ENCODE assay signal across 8 mouse cellular contexts in genomic region chr2:35109924-35110304, GRCm38 (mm10). TPM values are rescaled to one million over a fixed set of nuclear protein-coding genes. Genes with fewer than 3 reads are reported as not detected.
DNase-seq lines count a peak whose midpoint lies in the region; ATAC-seq lines count a peak whose summit lies in the region.

No protein-coding gene starts in this region.

- intact Hi-C loops in heart, postnatal 36 days (cut with DNase I) = loop anchor here (2.0 to 5.0 kb wide), 6 partner anchors 23 to 438 kb away; partner anchors contain the start of genes Cutal and Psmd5

- peak overlapping the region in 1 of 2 experiments; percentile 83; a peak in 2 of 4 replicates for H3K27ac ChIP-seq in heart, embryonic 14.5 days (replicated peaks in 1 of 2; ENCODE audit: control insufficient read depth in 1 of 2, insufficient read depth in 1 of 2, low read depth in 2 of 2, low read length in 2 of 2)
- peak overlapping the region; percentile 87 for H3K27ac ChIP-seq in hindbrain, embryonic 15.5 days (replicated peaks)
- H3K27ac ChIP-seq in midbrain, embryonic 15.5 days = peak overlapping the region; percentile 92; the same call in 1 of the 2 replicates

- H3K4me1 ChIP-seq in heart, embryonic 14.5 days (ENCODE audit: control insufficient read depth in 2 of 2, insufficient read depth in 2 of 2, low read length in 2 of 2) = peaks cover 0 to 6% of the 10 kb centered on the region in 2 experiments; a peak in 1 of 4 replicates
- H3K4me1 ChIP-seq in hindbrain, embryonic 15.5 days (replicated peaks) = peaks cover 2% of the 10 kb centered on the region; the same call in 1 of the 2 replicates
- H3K4me1 ChIP-seq in midbrain, embryonic 15.5 days = peaks cover 11% of the 10 kb centered on the region

- H3K4me2 ChIP-seq in heart, embryonic 14.5 days (ENCODE audit: low read length) = peak overlapping the region; percentile 80
- peak overlapping the region; percentile 69 for H3K4me2 ChIP-seq in hindbrain, embryonic 15.5 days
- H3K4me2 ChIP-seq in midbrain, embryonic 15.5 days = peak overlapping the region; percentile 69

- H3K36me3 ChIP-seq in heart, embryonic 14.5 days (ENCODE audit: control insufficient read depth, insufficient read depth, low read length) = no peaks in the 10 kb centered on the region
- H3K36me3 ChIP-seq in hindbrain, embryonic 15.5 days = no peaks in the 10 kb centered on the region
- no peaks in the 10 kb centered on the region for H3K36me3 ChIP-seq in midbrain, embryonic 15.5 days (replicated peaks)

- peak overlapping the region; percentile 81 for H3K9ac ChIP-seq in heart, embryonic 14.5 days (ENCODE audit: low read length)
- peak overlapping the region; percentile 73 for H3K9ac ChIP-seq in hindbrain, embryonic 15.5 days
- H3K9ac ChIP-seq in midbrain, embryonic 15.5 days = peak overlapping the region; percentile 82

- DNase-seq in heart, postnatal 36 days = no peak
- DNase-seq in T-cell, adult 2 months (ENCODE audit: low spot score) = peak; percentile 43
- no peak for DNase-seq in urinary bladder, postnatal 10 days (ENCODE audit: low spot score)
- DNase-seq in thymus, postnatal 14 days = no peak

- H3K27me3 ChIP-seq in heart, embryonic 14.5 days (ENCODE audit: control insufficient read depth, insufficient read depth, low read length) = no peaks in the 10 kb centered on the region
- H3K27me3 ChIP-seq in hindbrain, embryonic 15.5 days = no peaks in the 10 kb centered on the region
- no peaks in the 10 kb centered on the region for H3K27me3 ChIP-seq in midbrain, embryonic 15.5 days (replicated peaks)

- H3K9me3 ChIP-seq in heart, embryonic 14.5 days (ENCODE audit: control insufficient read depth, low read length) = no peaks in the 10 kb centered on the region
- H3K9me3 ChIP-seq in hindbrain, embryonic 15.5 days = no peaks in the 10 kb centered on the region
- H3K9me3 ChIP-seq in midbrain, embryonic 15.5 days = no peaks in the 10 kb centered on the region

- no peak for ATAC-seq in heart, embryonic 14.5 days (ENCODE audit: insufficient number of reproducible peaks, insufficient read depth, low FRiP score, low read depth)
- 0 out of 2 replicates have a peak, but pooled peaks have one; percentile 8 for ATAC-seq in hindbrain, embryonic 15.5 days (ENCODE audit: low FRiP score, low read depth)
- ATAC-seq in midbrain, embryonic 15.5 days (replicated peaks) = no peak
- no peak for ATAC-seq in erythroid progenitor cell, adult 5-6 weeks (replicated peaks; ENCODE audit: low FRiP score, poor library complexity, severe bottlenecking)

- peak overlapping the region; percentile 84 to 94 for H3K4me3 ChIP-seq in heart, embryonic 14.5 days (ENCODE audit: control insufficient read depth in 1 of 2, insufficient read depth in 1 of 2, low read depth in 1 of 2, low read length in 2 of 2)
- peak overlapping the region; percentile 75 for H3K4me3 ChIP-seq in hindbrain, embryonic 15.5 days
- H3K4me3 ChIP-seq in midbrain, embryonic 15.5 days = peak overlapping the region; percentile 92

- 3% methylated on average over 13 of the region's 13 CpGs for whole genome bisulfite sequencing in heart, embryonic 14.5 days
- 2% methylated on average over 13 of the region's 13 CpGs for WGBS in hindbrain, embryonic 15.5 days
- 2% methylated on average over 13 of the region's 13 CpGs for WGBS in midbrain, embryonic 15.5 days

RNA-seq across cellular contexts. Expression of gene Cntrl, which starts 0.6 kb away (rescaled TPM):
- 21.0 and 22.5 TPM in 2 replicates for polyA plus RNA-seq in heart, embryonic 14.5 days (2014; fragmentation: Nextera tagmentation; extraction: Ambion mirVana)
- total RNA-seq in heart, postnatal 36 days (2021) = 1 to 10 TPM; 6.9 to 8.0 TPM
- polyA plus RNA-seq in hindbrain, embryonic 15.5 days (2015; fragmentation: Nextera tagmentation; extraction: Ambion mirVana) = 9.3 and 12.1 TPM in 2 replicates
- 10.5 and 10.8 TPM in 2 replicates for polyA plus RNA-seq in midbrain, embryonic 15.5 days (2015; fragmentation: Nextera tagmentation; extraction: Ambion mirVana)
- 86.1 and 116 TPM in 2 replicates for total RNA-seq in erythroid progenitor cell, adult 5-6 weeks (2015; ENCODE audit: low replicate concordance)
- total RNA-seq in erythroid progenitor cell, adult 5-6 weeks (2017; ENCODE audit: low replicate concordance) = 78.9 and 99.0 TPM in 2 replicates

RNA-seq across cellular contexts. Expression of gene AI182371, which starts 8.6 kb away (rescaled TPM):
- polyA plus RNA-seq in heart, embryonic 14.5 days (2014; fragmentation: Nextera tagmentation; extraction: Ambion mirVana) = 0.16 and 0.27 TPM in 2 replicates
- total RNA-seq in heart, postnatal 36 days (2021) = under 1 TPM in 1 of 2 experiments, not detected in 1; 0.27 TPM
- polyA plus RNA-seq in hindbrain, embryonic 15.5 days (2015; fragmentation: Nextera tagmentation; extraction: Ambion mirVana) = 0.26 and 0.34 TPM in 2 replicates
- polyA plus RNA-seq in midbrain, embryonic 15.5 days (2015; fragmentation: Nextera tagmentation; extraction: Ambion mirVana) = 0.32 and 0.74 TPM in 2 replicates
- total RNA-seq in erythroid progenitor cell, adult 5-6 weeks (2015; ENCODE audit: low replicate concordance) = not detected in 2 replicates
- 1.3 TPM in 1 of 2 replicates, not detected in the other for total RNA-seq in erythroid progenitor cell, adult 5-6 weeks (2017; ENCODE audit: low replicate concordance)

RNA-seq across cellular contexts. Expression of gene Hc, which starts 48.7 kb away (rescaled TPM):
- polyA plus RNA-seq in heart, embryonic 14.5 days (2014; fragmentation: Nextera tagmentation; extraction: Ambion mirVana) = 0.05 TPM in 1 of 2 replicates, not detected in the other
- total RNA-seq in heart, postnatal 36 days (2021) = not detected
- 0.37 and 0.84 TPM in 2 replicates for polyA plus RNA-seq in hindbrain, embryonic 15.5 days (2015; fragmentation: Nextera tagmentation; extraction: Ambion mirVana)
- polyA plus RNA-seq in midbrain, embryonic 15.5 days (2015; fragmentation: Nextera tagmentation; extraction: Ambion mirVana) = 1.1 and 1.2 TPM in 2 replicates
- total RNA-seq in erythroid progenitor cell, adult 5-6 weeks (2015; ENCODE audit: low replicate concordance) = not detected in 2 replicates
- total RNA-seq in erythroid progenitor cell, adult 5-6 weeks (2017; ENCODE audit: low replicate concordance) = not detected in 2 replicates
